ENCODE assay signal across 16 mouse cellular contexts in genomic region chr3:60472011-60472680, GRCm38 (mm10). TPM values are rescaled to one million over a fixed set of nuclear protein-coding genes. Genes with fewer than 3 reads are reported as not detected.
DNase-seq lines count a peak whose midpoint lies in the region; ATAC-seq and TF ChIP-seq lines count a peak whose summit lies in the region.
"Had no signal": no experiment of that assay in that cellular context is flagged by ENCODE, and none has a peak within 500 bp of the region (broad histone marks: within the 10 kb centered on the region; RNA-seq: fewer than 3 reads in every experiment).

No protein-coding gene starts in this region.

- no peaks in the 10 kb centered on the region for H3K9me3 ChIP-seq in G1E (replicated peaks)
- no peaks in the 10 kb centered on the region for H3K9me3 ChIP-seq in erythroblast, embryonic 14.5 days (ENCODE audit: control insufficient read depth, low read length)
- no peaks in the 10 kb centered on the region for H3K9me3 ChIP-seq in forebrain, embryonic 13.5 days (replicated peaks)
- H3K9me3 ChIP-seq: forebrain, embryonic 15.5 days; midbrain, embryonic 15.5 days had no signal

- H3K4me2 ChIP-seq in forebrain, embryonic 13.5 days, result no peak overlapping the region
- H3K4me2 ChIP-seq: forebrain, embryonic 15.5 days; midbrain, embryonic 15.5 days had no signal

- H3K27me3 ChIP-seq in G1E (ENCODE audit: insufficient read depth, low read length), result no peaks in the 10 kb centered on the region
- no peaks in the 10 kb centered on the region for H3K27me3 ChIP-seq in erythroblast, embryonic 14.5 days (ENCODE audit: control insufficient read depth)
- no peaks in the 10 kb centered on the region for H3K27me3 ChIP-seq in forebrain, embryonic 13.5 days
- H3K27me3 ChIP-seq: forebrain, embryonic 15.5 days; midbrain, embryonic 15.5 days had no signal

- TF ChIP-seq CTCF in G1E (IDR thresholded peaks at IDR 0.05; ENCODE audit: low read depth, low read length), result no peak

- H3K27ac ChIP-seq in forebrain, embryonic 13.5 days, result no peak overlapping the region
- H3K27ac ChIP-seq: forebrain, embryonic 15.5 days; midbrain, embryonic 15.5 days had no signal

- H3K4me3 ChIP-seq in G1E (ENCODE audit: low read depth, low read length), result peak overlapping the region; percentile 67; the same call in 1 of the 2 replicates
- H3K4me3 ChIP-seq in erythroblast, embryonic 14.5 days (replicated peaks), result peak overlapping the region; percentile 61
- H3K4me3 ChIP-seq in forebrain, embryonic 13.5 days, result no peak overlapping the region
- H3K4me3 ChIP-seq: forebrain, embryonic 15.5 days; midbrain, embryonic 15.5 days had no signal

- 93% methylated on average over 2 of the region's 2 CpGs for WGBS in forebrain, embryonic 13.5 days

- H3K36me3 ChIP-seq in G1E (replicated peaks), result peaks cover 2% of the 10 kb centered on the region
- no peaks in the 10 kb centered on the region for H3K36me3 ChIP-seq in erythroblast, embryonic 14.5 days (ENCODE audit: control insufficient read depth)
- no peaks in the 10 kb centered on the region for H3K36me3 ChIP-seq in forebrain, embryonic 13.5 days (ENCODE audit: poor library complexity, severe bottlenecking)
- H3K36me3 ChIP-seq: forebrain, embryonic 15.5 days; midbrain, embryonic 15.5 days had no signal

- no peak overlapping the region for H3K9ac ChIP-seq in forebrain, embryonic 13.5 days
- H3K9ac ChIP-seq: forebrain, embryonic 15.5 days; midbrain, embryonic 15.5 days had no signal

- H3K4me1 ChIP-seq in G1E (ENCODE audit: insufficient read depth, low read depth, low read length), result peaks cover 27% of the 10 kb centered on the region
- peaks cover 43% of the 10 kb centered on the region for H3K4me1 ChIP-seq in erythroblast, embryonic 14.5 days (ENCODE audit: control insufficient read depth)
- no peaks in the 10 kb centered on the region for H3K4me1 ChIP-seq in forebrain, embryonic 13.5 days
- H3K4me1 ChIP-seq: forebrain, embryonic 15.5 days; midbrain, embryonic 15.5 days had no signal

- DNase-seq in frontal cortex, postnatal 25 days (ENCODE audit: low spot score in 2 of 2), result no peak
- no peak for DNase-seq in G1E (ENCODE audit: low spot score)
- no peak for DNase-seq in adrenal gland, postnatal 14 days
- DNase-seq in adrenal gland, adult 18-20 months (ENCODE audit: low spot score in 2 of 2), result no peak
- DNase-seq: adrenal gland, postnatal 25 days; cerebellum, adult 9-10 months; gastrocnemius, postnatal 25 days; heart, postnatal 14 days; right cerebral cortex, postnatal 4 days had no signal

- ATAC-seq in frontal cortex, adult (ENCODE audit: low TSS enrichment), result peak; percentile 50; the same call in 1 of the 2 replicates
- peak; percentile 41 for ATAC-seq in G1E (ENCODE audit: extremely low read depth, insufficient number of reproducible peaks, low FRiP score, poor library complexity, severe bottlenecking)
- ATAC-seq in megakaryocyte, adult 5-6 weeks (ENCODE audit: poor library complexity, severe bottlenecking), result peak; percentile 13
- no peak for ATAC-seq in forebrain, embryonic 13.5 days
- ATAC-seq: forebrain, embryonic 15.5 days; intestine, embryonic 16.5 days; midbrain, embryonic 15.5 days had no signal

RNA-seq across cellular contexts. Expression of gene Mbnl1, which starts 0.5 kb away (rescaled TPM):
- total RNA-seq in G1E (2014; fragmentation: Nextera tagmentation), result 879 and 928 TPM in 2 replicates
- 680 and 689 TPM in 2 replicates for total RNA-seq in G1E (2017)
- 115 and 131 TPM in 2 replicates for polyA plus RNA-seq in G1E (2012)
- polyA plus RNA-seq in erythroblast, embryonic 14.5 days (2012), result 1.3 and 1.6 TPM in 2 replicates
- total RNA-seq in megakaryocyte, adult 5-6 weeks (2015), result 716 and 772 TPM in 2 replicates
- total RNA-seq in megakaryocyte, adult 5-6 weeks (2017), result 1,073 and 1,122 TPM in 2 replicates
- 355 and 386 TPM in 2 replicates for total RNA-seq in adrenal gland, postnatal 14 days (2021)
- polyA plus RNA-seq in forebrain, embryonic 13.5 days (2015; fragmentation: Nextera tagmentation; extraction: Ambion mirVana), result 38.8 and 39.9 TPM in 2 replicates
- total RNA-seq in adrenal gland, adult 18-20 months (2021), result 100 to 1,000 TPM; 503 to 531 TPM
